Mouse (Mus musculus) heart, postnatal 14 days (tissue): ENCODE measurements around the gene Rbpms2. TPM values are rescaled to one million over a fixed set of nuclear protein-coding genes. Genes with fewer than 3 reads are reported as not detected.
"Not testable (repeated sequence)": the region's sequence is repeated elsewhere in the genome, so short reads cannot be mapped to it uniquely, and the experiment has no call there.

Source experiments
- DNase-seq, 2 experiments: peaks; one replicate each; pipeline ENCODE4 v3.0.0; 2021 to 2022
- intact Hi-C: fragments of 180-260 bp; cut with DNase I; formaldehyde crosslinking; loops from one replicate; pipeline ENCODE4 v1.15.1; 2025
- total RNA-seq, 2 experiments: library from RNA; stranded (reverse); gene quantifications; 2 replicates each; pipeline ENCODE4 v1.2.3; 2021

The Rbpms2 gene
- total RNA-seq, 2 experiments from 2014 or later = 39.1 to 40.7 TPM

DNA sequence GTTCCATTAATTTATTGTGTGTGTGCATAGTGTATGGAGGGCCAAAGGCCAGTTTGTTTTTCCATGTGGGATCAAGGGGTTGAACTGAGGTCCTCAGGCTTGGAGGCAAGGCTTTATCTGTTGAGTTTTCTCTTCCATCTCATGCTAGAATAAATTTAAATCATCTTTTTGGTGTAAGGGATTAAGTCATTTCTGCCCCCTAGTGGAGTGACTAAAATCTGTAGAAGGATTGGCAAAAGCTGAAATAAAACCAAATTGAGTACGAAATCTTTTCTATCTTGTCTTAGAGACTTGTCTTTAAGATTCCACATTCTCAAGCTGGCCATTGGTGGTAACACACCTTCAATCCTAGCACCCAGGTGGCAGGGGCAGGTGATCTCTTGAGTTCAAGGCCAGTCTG, 53.5 kb downstream of the Rbpms2 start:
- intact Hi-C loops = no loop called here
- no peak for DNase-seq

DNA sequence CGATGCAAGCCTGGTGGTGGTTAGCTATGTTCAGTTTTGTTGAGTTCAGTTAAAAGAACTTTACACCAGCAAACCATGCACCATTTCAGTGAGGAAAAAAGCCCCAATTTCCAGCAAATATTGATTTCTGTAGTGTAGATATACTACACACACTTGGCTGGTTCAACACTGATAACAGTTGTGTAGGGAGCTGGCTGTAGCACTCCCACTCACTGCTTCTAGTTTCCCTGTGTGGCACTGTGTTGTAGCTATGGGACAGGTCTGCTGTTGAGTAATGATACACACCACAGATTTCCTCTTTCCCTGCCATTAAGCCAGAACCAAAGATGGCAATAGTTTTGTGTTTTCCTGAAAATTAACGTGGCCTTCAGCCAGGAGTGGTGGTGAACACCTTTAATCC, 55.3 kb downstream of the Rbpms2 start:
- no peak for DNase-seq
- intact Hi-C loops = no loop called here

DNA sequence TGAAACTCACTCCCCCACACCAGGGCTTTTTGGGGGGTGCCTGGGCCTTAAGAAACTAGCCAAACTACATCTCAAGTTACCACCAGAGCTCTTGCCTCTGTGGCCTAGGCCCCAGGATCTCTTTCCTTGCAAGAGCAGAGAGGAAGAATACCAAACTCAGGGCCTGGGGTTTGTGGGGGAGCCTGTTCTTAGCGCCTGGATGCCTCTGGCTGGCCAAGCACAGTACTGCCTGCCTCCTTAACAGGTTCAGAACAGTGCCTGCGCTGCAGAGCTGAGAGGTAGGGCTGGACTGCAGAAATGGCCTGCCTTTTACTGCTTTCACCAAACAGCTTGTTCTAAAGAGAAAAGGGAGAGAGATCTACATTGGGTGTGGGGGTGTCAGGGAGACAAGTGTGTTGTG, 60.4 kb downstream of the Rbpms2 start:
- intact Hi-C loops = loop anchor here (10.0 kb wide), 1 partner anchor 315 kb away; no protein-coding TSS in a partner anchor
- not testable (repeated sequence) for DNase-seq

DNA sequence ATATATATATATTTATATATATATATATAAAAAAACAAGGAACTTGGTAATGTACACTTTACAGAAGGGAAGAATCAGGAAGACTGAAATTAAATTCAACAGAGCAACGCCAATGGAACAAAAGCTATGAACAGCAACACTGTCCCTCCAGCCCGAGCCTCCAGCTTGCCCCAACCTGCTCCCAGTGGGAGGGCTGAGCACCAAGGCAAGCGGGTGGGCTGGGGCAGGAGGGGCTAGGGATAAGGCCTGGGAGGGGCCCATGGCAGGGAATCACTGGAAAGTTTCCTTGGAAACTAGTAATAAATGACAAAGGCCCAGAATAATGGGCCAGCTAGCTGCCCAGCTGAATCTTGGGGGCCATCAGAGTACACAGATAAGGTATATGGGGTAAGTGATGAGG, 63.0 kb downstream of the Rbpms2 start:
- intact Hi-C loops = loop anchor here (10.0 kb wide), 1 partner anchor 312 kb away; no protein-coding TSS in a partner anchor
- DNase-seq = no peak

DNA sequence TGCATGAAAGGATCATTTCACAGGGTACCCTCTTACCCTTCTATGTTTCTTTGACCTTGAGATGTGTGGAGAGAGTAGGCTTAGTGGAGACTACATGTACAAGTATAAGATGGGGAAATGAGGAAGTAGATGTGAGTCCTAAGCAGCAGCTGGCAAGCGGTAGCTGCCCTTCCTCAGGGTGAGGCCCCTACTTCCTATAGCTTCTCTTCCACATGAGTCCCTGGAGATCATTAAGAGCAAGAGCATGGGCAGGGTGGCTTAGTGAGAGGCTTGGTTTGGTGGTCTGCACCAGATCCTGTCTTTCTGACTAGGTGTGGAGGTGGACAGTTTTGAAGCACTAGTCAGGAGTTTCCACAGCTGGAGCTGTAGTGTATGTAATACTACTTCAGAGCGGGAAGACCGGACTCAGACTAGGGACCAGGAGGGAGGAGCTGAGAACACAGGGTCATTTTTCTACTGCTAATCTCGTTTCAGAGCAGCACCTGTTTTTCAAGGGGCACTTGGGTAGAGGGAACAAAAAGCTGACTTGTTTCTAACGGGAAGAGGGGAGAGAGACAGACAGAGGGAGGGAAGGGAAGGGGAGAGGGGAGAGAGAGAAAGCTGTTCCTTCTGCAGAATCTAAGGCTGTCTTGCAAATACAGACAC, 63.6 kb downstream of the Rbpms2 start:
- intact Hi-C loops = loop anchor here (10.0 kb wide), 1 partner anchor 312 kb away; no protein-coding TSS in a partner anchor
- no peak for DNase-seq

DNA sequence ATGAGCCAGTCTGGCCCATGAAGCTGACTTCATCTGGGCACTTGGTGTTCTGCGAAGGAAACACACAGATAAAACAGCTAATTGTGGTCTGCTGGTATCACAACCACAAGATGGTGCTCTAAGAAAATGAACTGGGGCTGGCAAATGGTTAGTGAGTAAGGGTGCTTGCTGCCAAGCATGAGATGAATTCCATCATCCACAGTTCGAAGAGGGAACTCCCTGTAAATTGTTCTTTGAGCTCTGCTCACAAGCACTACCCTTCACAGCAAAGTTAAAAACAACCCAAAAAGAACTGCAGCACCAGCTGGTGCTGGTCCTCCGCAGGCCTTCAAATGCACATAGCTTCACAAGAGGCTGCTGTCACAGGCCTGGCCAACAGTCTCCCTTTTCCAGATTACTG, 66.2 kb downstream of the Rbpms2 start:
- intact Hi-C loops = loop anchor here (2.0 to 10.0 kb wide), 3 partner anchors 133 to 309 kb away; no protein-coding TSS in a partner anchor
- peak; percentile 30 to 58 for DNase-seq

DNA sequence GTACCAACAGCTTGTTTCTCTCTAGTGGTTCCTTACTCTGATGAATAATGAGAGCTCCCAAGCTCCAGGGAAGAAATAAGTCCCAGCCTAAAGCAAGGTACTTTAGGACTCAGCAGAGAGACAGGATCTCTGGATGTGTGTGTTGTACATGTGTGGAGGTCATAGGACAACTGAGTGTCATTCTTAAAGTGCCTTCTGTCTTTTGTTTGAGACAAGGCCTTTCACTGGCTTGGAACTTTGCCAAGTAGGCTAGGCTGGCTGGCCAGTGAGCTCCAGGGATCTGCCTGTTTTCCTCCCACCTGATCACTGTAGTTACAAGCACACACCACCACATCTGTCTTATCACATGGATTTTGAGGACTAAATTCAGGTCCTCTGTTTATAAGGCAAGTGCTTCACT, 66.9 kb downstream of the Rbpms2 start:
- intact Hi-C loops = loop anchor here (5.0 to 10.0 kb wide), 2 partner anchors 151 to 308 kb away; no protein-coding TSS in a partner anchor
- DNase-seq = peak in 1 of 2 experiments; percentile 60

DNA sequence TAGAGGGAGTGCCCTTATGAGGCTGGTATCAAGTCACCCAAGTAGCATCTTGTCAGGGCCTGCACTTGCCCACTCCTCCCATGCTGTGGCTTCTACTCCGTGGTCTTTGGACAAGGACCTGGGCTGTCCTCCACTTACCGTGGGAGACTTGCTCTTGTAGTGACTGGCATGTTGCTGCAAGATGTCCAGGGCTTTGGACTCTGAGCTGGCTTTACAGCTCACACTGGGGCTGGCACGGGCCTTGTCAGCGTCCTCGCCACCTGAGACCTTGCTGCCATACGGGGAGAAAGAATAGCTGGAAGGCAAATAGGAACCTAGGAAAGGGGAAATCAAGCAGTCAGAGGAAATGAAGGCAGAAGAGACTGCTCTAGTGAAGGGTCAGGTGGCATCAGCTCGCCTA, 67.9 kb downstream of the Rbpms2 start:
- intact Hi-C loops = loop anchor here (5.0 to 10.0 kb wide), 2 partner anchors 150 to 307 kb away; no protein-coding TSS in a partner anchor
- DNase-seq = no peak

DNA sequence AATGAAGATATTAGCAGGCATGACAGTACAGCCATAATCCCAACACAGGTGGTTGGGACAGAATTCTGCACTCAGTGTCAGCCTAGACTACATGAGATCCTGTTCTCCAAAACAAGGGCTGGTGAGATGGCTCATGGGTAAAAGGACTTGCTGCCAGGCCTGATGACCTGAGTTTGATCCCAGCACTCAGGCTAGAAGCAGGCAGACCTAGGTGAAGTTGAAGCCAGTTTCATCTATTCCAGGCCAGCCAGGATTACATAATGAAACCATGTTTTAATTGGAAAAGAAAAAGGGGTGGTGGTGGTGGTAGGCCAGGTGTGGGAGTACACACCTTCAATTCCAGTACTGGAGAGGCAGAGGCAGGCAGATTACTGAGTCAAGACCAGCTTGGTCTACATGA, 68.5 kb downstream of the Rbpms2 start:
- intact Hi-C loops = loop anchor here (5.0 to 10.0 kb wide), 2 partner anchors 149 to 307 kb away; no protein-coding TSS in a partner anchor
- DNase-seq = no peak

DNA sequence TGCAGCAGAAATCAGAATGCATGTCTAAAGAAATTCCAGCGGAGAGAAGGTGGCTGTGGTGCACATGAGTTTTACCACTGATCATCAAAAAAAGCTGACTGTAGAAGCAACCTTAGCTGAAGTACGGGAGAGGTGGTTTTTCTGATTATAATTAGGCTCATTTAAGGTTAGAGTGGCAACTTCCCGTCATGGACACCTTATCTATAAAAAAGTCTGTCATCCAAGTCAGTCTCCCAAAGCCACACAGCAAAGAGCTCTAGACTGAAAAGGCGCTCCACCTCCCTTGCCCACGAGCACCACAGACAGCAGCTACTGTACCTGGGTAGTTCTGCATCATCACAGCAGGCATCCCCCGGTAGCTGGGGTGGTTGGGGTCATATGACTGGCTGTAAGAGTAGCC, 71.1 kb downstream of the Rbpms2 start:
- intact Hi-C loops = no loop called here
- no peak for DNase-seq

DNA sequence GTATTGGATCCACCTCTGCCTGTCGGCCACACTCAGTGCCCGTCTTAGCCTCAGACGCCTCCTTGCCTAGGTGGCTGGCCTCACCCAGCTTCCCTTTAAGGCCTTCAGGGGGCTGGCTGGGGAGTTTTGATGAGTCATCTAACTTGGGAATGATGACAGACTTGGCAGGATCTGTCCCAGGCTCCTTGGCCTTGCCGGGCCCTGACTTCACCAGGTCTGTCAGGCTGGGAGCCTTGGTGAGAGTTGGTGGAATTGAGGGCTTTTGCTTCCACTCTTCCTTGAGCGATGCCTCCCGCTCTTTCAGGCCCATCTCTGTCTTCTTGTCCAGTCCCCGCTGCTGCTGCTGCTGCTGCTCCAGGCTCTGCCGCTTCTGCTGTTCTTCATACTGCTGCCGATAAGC, 72.8 kb downstream of the Rbpms2 start:
- no peak for DNase-seq
- intact Hi-C loops = no loop called here

DNA sequence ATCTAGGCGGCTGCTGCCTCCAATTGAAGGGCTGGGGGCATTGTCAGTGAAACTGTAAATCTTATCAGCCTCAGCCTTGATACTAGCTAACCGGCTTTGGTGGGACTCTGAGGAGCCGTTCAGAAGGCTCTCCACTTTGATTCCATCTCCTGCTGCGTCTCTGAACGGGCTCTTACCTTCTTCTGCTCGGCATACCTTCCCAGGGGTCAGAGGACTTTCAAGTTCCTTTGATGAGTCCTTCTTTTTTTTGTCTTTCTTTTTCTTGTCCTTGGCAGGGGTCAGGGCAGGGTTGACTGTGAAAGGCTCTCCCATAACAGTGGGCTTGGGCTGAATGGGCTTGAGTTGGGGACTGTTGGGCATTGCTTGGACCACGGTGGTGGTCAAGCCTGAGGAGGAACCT, 73.8 kb downstream of the Rbpms2 start:
- intact Hi-C loops = no loop called here
- no peak for DNase-seq

DNA sequence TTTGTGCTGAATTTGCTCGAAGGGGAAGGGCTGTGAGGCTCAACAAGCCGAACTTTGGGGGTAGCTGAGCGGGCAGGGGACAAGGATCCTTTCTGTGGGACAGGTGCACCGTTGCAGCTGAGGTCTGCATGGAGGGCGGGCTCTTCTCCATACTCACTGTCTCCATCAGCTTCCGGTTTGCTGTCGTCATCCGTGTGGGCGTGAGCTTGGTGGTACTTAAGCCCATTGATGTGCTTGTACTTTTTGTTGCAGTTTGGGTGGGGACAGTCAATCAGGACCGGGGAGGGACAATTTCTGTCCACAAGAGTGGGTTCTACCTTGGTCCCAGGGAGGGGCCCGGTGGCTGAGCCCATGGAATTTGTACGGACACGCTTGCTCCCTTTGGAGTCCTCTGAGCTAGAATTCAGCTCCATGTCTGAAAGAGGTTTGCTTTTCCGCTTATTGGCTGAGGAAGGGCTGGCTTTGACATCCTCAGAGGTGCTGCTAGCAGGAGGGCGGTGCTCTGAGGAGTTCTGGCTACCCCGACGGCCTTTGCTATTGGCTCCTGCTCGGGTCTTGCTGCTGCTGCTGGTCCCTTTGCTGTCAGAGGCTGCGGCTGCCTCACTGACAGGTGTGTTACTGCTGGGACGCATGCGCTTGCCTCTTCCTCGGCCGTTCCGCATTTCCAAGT, 74.6 kb downstream of the Rbpms2 start:
- DNase-seq = no peak
- intact Hi-C loops = no loop called here

Other genes with a start within 250 kb of the Rbpms2 start
- 1 to 10 TPM; 1.2 to 1.4 TPM for gene Kbtbd13, start 238.0 kb upstream of the Rbpms2 start, total RNA-seq
- 10 to 100 TPM in 1 of 2 experiments, 1 to 10 TPM in 1; 9.7 to 11.6 TPM for gene Rasl12, start 231.1 kb upstream of the Rbpms2 start, total RNA-seq
- gene Slc51b, start 206.7 kb upstream of the Rbpms2 start, total RNA-seq = not detected
- 1 to 10 TPM; 6.9 to 7.1 TPM for gene Mtfmt, start 193.9 kb upstream of the Rbpms2 start, total RNA-seq
- 10 to 100 TPM; 14.7 to 16.0 TPM for gene Spg21, start 168.7 kb upstream of the Rbpms2 start, total RNA-seq
- not detected for gene Ankdd1a, start 109.5 kb upstream of the Rbpms2 start, total RNA-seq
- gene Plekho2, start 49.6 kb upstream of the Rbpms2 start, total RNA-seq = 10 to 100 TPM; 14.6 TPM
- gene Pif1, start 42.5 kb upstream of the Rbpms2 start, total RNA-seq = 1 to 10 TPM in 1 of 2 experiments, under 1 TPM in 1; 0.79 to 1.3 TPM
- 100 to 1,000 TPM; 265 to 267 TPM for gene Oaz2, start 38.4 kb downstream of the Rbpms2 start, total RNA-seq
- 10 to 100 TPM; 27.5 to 28.3 TPM for gene Zfp609, start 197.9 kb downstream of the Rbpms2 start, total RNA-seq